Mouse (Mus musculus): ENCODE measurements around the gene Vmn2r27. TPM values are rescaled to one million over a fixed set of nuclear protein-coding genes. Genes with fewer than 3 reads are reported as not detected.

The Vmn2r27 gene
- polyA plus RNA-seq (2017; shearing (Covaris generic)): not detected

DNA sequence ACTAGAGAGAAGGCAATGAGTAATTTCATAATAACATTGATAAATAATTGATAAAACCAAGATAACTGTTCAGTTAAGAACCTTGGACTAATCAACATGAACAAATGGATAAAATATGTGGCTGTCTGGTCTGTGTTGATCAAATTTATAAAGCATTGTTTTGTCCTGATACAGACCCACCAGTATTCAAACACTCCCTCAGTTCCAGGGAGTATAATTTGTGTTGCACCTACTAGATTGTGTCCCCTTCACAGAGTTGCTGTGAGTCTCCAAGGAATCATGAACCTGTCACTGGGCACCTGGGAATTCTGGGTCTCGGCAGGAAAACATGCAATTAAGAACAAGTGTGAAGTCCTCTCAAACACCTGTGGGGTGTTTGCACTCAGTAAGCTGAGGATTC, at the start of gene Vmn2r27:
TSS of gene Vmn2r27 (minus strand) at position 101 of the 400 bp plus-strand sequence.

Other genes with a start within 250 kb of the Vmn2r27 start
- not detected for gene Vmn2r26, start 207.3 kb downstream of the Vmn2r27 start, polyA plus RNA-seq (2017; shearing (Covaris generic))
- gene Cd163, start 72.8 kb upstream of the Vmn2r27 start, polyA plus RNA-seq (2017; shearing (Covaris generic)): under 1 TPM; 0.23 to 0.79 TPM
- gene Pex5, start 183.2 kb upstream of the Vmn2r27 start, polyA plus RNA-seq (2017; shearing (Covaris generic)): 10 to 100 TPM; 22.2 to 28.9 TPM
- gene Clstn3, start 232.9 kb upstream of the Vmn2r27 start, polyA plus RNA-seq (2017; shearing (Covaris generic)): under 1 TPM in 1 of 2 experiments, not detected in 1; 0.61 TPM